Mouse (Mus musculus) small intestine, adult 2 months (tissue): ENCODE measurements around the gene Prmt7.

Experiments used
- CTCF ChIP-seq: fragments of 200-500 bp; IDR thresholded peaks from 2 replicates; pipeline ENCODE4 v1.5.1; 2012; ENCODE audit warnings: low read depth, mild to moderate bottlenecking, control low read depth, inconsistent platforms, low read length, moderate library complexity, mixed read lengths; ENCODE audit not compliant: insufficient replicate concordance, insufficient read length; ENCODE audit errors: extremely low read depth
- POLR2A ChIP-seq: fragments of 200-500 bp; IDR thresholded peaks from 2 replicates; pipeline ENCODE4 v1.6.1; 2012; ENCODE audit warnings: low read depth, mild to moderate bottlenecking, control low read depth, inconsistent platforms, low read length, moderate library complexity

DNA sequence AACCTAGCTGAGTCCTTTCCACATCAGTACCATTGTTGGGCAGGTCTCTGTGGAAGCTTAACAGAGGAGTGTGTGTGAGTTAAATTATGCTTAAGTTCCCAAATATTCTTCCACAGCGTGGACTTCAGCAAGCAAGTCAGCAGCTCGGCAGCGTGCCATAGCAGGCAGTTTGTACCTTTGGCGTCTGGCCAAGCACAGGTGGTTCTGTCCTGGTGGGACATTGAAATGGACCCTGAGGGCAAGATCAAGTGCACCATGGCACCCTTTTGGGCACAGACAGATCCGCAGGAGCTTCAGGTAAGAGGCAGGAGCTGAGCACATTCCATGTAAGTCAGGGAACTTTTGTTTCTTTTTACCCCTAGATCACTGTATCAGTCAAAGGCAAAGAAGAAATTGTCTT is 26.4 kb downstream of the Prmt7 start:
- TF ChIP-seq POLR2A: no peak
- TF ChIP-seq CTCF: no peak
